Mouse (Mus musculus): ENCODE results near the gene Gm12886. TPM values are rescaled to one million over a fixed set of nuclear protein-coding genes. Genes with fewer than 3 reads are reported as not detected.

The Gm12886 gene
- polyA plus RNA-seq (2016; fragmentation: Nextera tagmentation; extraction: Ambion mirVana): not detected in 2 replicates

DNA sequence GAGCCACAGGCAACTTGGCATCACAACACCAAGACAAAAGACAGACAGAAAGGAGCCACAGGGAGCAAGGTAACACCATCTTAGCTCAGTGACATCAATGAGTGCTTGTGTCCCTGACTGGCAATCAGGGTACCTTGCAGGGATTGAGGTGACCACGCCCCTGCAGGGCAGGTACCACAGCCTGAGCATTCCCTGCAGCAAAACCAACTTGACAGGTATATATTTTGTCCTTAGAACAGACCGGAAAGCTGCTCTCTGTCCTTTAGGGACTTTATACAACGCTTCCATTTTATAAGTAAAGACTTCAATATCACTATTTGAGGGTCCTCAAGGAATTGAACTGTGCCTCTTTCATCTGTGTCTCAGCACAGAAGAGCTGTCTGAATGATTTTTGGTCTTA lies at the start of gene Gm12886:
Gm12886 (minus strand) TSS at position 101 of the 400 bp plus-strand sequence.
- H3K36me3 ChIP-seq: no peaks in the 10 kb centered on the region
- 67% methylated on average over 3 of the region's 3 CpGs for WGBS

More for the DNA sequence above, at the start of gene Gm12886:
- Histone ChIP-seq H3K9ac (replicated peaks) (no peak within 1 kb of the TSS), H3K4me1 (replicated peaks) (no peaks in the 10 kb centered on the region), H3K27me3 (no peaks in the 10 kb centered on the region), H3K4me2 (no peak within 1 kb of the TSS), H3K27ac (no peak within 1 kb of the TSS), H3K4me3 (replicated peaks) (no peak within 1 kb of the TSS), H3K9me3 (peaks cover 58% of the 10 kb centered on the region)
- no peak for ATAC-seq (ENCODE audit: insufficient number of reproducible peaks, insufficient read depth, low FRiP score, low TSS enrichment, low read depth)

Other genes with a start within 250 kb of the Gm12886 start
- gene Rlf, start 208.0 kb downstream of the Gm12886 start, polyA plus RNA-seq (2016; fragmentation: Nextera tagmentation; extraction: Ambion mirVana): 36.7 and 39.4 TPM in 2 replicates
- gene Gm12888, start 98.2 kb downstream of the Gm12886 start, polyA plus RNA-seq (2016; fragmentation: Nextera tagmentation; extraction: Ambion mirVana): not detected in 2 replicates
- gene Gm12887, start 199.0 kb upstream of the Gm12886 start, polyA plus RNA-seq (2016; fragmentation: Nextera tagmentation; extraction: Ambion mirVana): not detected in 2 replicates